Mouse (Mus musculus) CH12.LX (cell line): Measurements from ENCODE around the gene Nod1. TPM values are rescaled to one million over a fixed set of nuclear protein-coding genes. Genes with fewer than 3 reads are reported as not detected.

Source experiments
- DNase-seq: peaks from one replicate; pipeline ENCODE4 v3.0.0-alpha.2; 2013; ENCODE audit errors: extremely low read depth
- H3K27ac ChIP-seq: 2 replicates; pipeline ENCODE4 v1.5.1; 2012; ENCODE audit warnings: low read depth, mild to moderate bottlenecking, control low read depth, moderate library complexity; ENCODE audit not compliant: insufficient read depth
- H3K27me3 ChIP-seq: replicated peaks from 2 replicates; pipeline ENCODE3; 2012; ENCODE audit warnings: inconsistent platforms
- H3K36me3 ChIP-seq, 2 experiments: replicated peaks in 1 of 2; 2 replicates each; pipeline versions ENCODE3 to v1.6.1; 2012; ENCODE audit warnings: inconsistent platforms in 1 of 2, low read length in 1 of 2, mild to moderate bottlenecking in 1 of 2, mixed read lengths in 1 of 2, moderate library complexity in 1 of 2; ENCODE audit not compliant: control insufficient read depth in 1 of 2, insufficient read depth in 1 of 2
- H3K4me1 ChIP-seq, 2 experiments: 2 replicates each; pipeline ENCODE4 v1.6.1; 2012; ENCODE audit warnings: inconsistent platforms in 1 of 2, moderate library complexity in 1 of 2; ENCODE audit not compliant: insufficient read depth in 2 of 2, control insufficient read depth in 1 of 2
- H3K4me2 ChIP-seq: 2 replicates; pipeline ENCODE4 v1.6.1; 2012; ENCODE audit warnings: low read depth, mild to moderate bottlenecking, control low read depth; ENCODE audit not compliant: poor library complexity, insufficient read depth, severe bottlenecking
- H3K4me3 ChIP-seq, 3 experiments: fragments of 150-350 bp in 1 of 3; sonication (generic) in 1 of 3; replicated peaks in 1 of 3; 2 replicates each; pipeline versions ENCODE3 to v1.5.1; 2011 to 2012; ENCODE audit warnings: low read depth in 2 of 3, low read length in 2 of 3, mild to moderate bottlenecking in 2 of 3, moderate library complexity in 2 of 3, control low read depth in 1 of 3, improper control_type of control experiment in 1 of 3, inconsistent platforms in 1 of 3, mixed read lengths in 1 of 3; ENCODE audit not compliant: poor library complexity in 1 of 3
- H3K79me2 ChIP-seq: replicated peaks from 2 replicates; pipeline ENCODE4 v1.6.1; 2012; ENCODE audit warnings: mild to moderate bottlenecking, moderate library complexity; ENCODE audit not compliant: control insufficient read depth, poor library complexity, insufficient read depth, severe bottlenecking; ENCODE audit errors: extremely low read depth
- H3K9ac ChIP-seq: 2 replicates; pipeline ENCODE4 v1.6.1; 2012; ENCODE audit warnings: low read depth, mild to moderate bottlenecking, control low read depth, moderate library complexity; ENCODE audit not compliant: insufficient read depth
- H3K9me3 ChIP-seq: replicated peaks from 2 replicates; pipeline ENCODE3; 2012; ENCODE audit warnings: low read length, inconsistent platforms, mixed read lengths
- CHD2 ChIP-seq: IDR thresholded peaks from 2 replicates; pipeline ENCODE4 v1.6.1; 2011; ENCODE audit warnings: low read length, improper control_type of control experiment
- CTCF ChIP-seq, 2 experiments: IDR thresholded peaks in 1 of 2; conservative IDR thresholded peaks in 1 of 2; 2 replicates each; pipeline ENCODE4 v1.5.1; 2011 to 2012; ENCODE audit warnings: low read depth in 2 of 2, low read length in 2 of 2, improper control_type of control experiment in 1 of 2, inconsistent platforms in 1 of 2, mild to moderate bottlenecking in 1 of 2, moderate library complexity in 1 of 2
- ETS1 ChIP-seq: conservative IDR thresholded peaks from 2 replicates; pipeline ENCODE4 v1.6.1; 2012; ENCODE audit warnings: low read depth, mild to moderate bottlenecking, inconsistent platforms, low read length, improper control_type of control experiment, moderate library complexity
- GABPA ChIP-seq: IDR thresholded peaks from 2 replicates; pipeline ENCODE4 v1.6.1; 2012; ENCODE audit warnings: low read depth, low read length, improper control_type of control experiment, inconsistent platforms; ENCODE audit not compliant: insufficient replicate concordance
- HCFC1 ChIP-seq: IDR thresholded peaks from 2 replicates; pipeline ENCODE4 v1.6.1; 2012; ENCODE audit warnings: low read depth, mild to moderate bottlenecking, inconsistent platforms, low read length, improper control_type of control experiment
- JUN ChIP-seq: IDR thresholded peaks from 2 replicates; pipeline ENCODE4 v1.6.1; 2011; ENCODE audit warnings: low read depth, mild to moderate bottlenecking, low read length, improper control_type of control experiment, moderate library complexity; ENCODE audit not compliant: insufficient read depth
- JUND ChIP-seq: conservative IDR thresholded peaks from 2 replicates; pipeline ENCODE4 v1.6.1; 2011; ENCODE audit warnings: low read depth, low read length, improper control_type of control experiment
- KAT2A ChIP-seq: IDR thresholded peaks from 2 replicates; pipeline ENCODE4 v1.6.1; 2012; ENCODE audit warnings: low read length, improper control_type of control experiment, inconsistent platforms; ENCODE audit not compliant: insufficient replicate concordance
- MAX ChIP-seq: IDR thresholded peaks from 2 replicates; pipeline ENCODE4 v1.6.1; 2011; ENCODE audit warnings: low read length, improper control_type of control experiment
- MAZ ChIP-seq: IDR thresholded peaks from 2 replicates; pipeline ENCODE4 v1.6.1; 2012; ENCODE audit warnings: low read depth, mild to moderate bottlenecking, inconsistent platforms, low read length, improper control_type of control experiment, moderate library complexity
- MXI1 ChIP-seq: IDR thresholded peaks from 2 replicates; pipeline ENCODE4 v1.6.1; 2011; ENCODE audit warnings: mild to moderate bottlenecking, low read depth, low read length, improper control_type of control experiment
- NELFE ChIP-seq: IDR thresholded peaks from 2 replicates; pipeline ENCODE4 v1.6.1; 2011; ENCODE audit warnings: low read depth, low read length, improper control_type of control experiment
- PAX5 ChIP-seq: IDR thresholded peaks from 2 replicates; pipeline ENCODE4 v1.6.1; 2012; ENCODE audit warnings: low read length, inconsistent platforms, mixed read lengths
- POLR2A ChIP-seq: IDR thresholded peaks from 2 replicates; pipeline ENCODE4 v1.6.1; 2011; ENCODE audit warnings: low read depth, mild to moderate bottlenecking, improper control_type of control experiment, low read length
- SMC3 ChIP-seq: IDR thresholded peaks from 2 replicates; pipeline ENCODE4 v1.6.1; 2011; ENCODE audit warnings: low read depth, low read length, improper control_type of control experiment
- TBP ChIP-seq: conservative IDR thresholded peaks from 2 replicates; pipeline ENCODE4 v1.6.1; 2011; ENCODE audit warnings: low read depth, low read length, improper control_type of control experiment
- USF2 ChIP-seq: conservative IDR thresholded peaks from 2 replicates; pipeline ENCODE4 v1.6.1; 2011; ENCODE audit warnings: low read depth, low read length, improper control_type of control experiment
- ZNF384 ChIP-seq: IDR thresholded peaks from 2 replicates; pipeline ENCODE4 v1.6.1; 2012; ENCODE audit warnings: low read depth, low read length, improper control_type of control experiment, inconsistent platforms
- dilution Hi-C: fragments of 300-500 bp; cut with MboI; formaldehyde crosslinking; loops from 2 replicates; pipeline ENCODE4 v1.14.3; 2020; ENCODE audit warnings: low sequenced_read_pairs; ENCODE audit not compliant: extremely low pct_unique_long_range_greater_than_20kb, extremely low pct_ligation_motif_present
- in situ Hi-C: fragments of 300-500 bp; cut with MboI; formaldehyde crosslinking; loops from 3 replicates; pipeline ENCODE4 v1.14.3; 2019; ENCODE audit warnings: low sequenced_read_pairs, low pct_ligation_motif_present, low pct_unique_long_range_greater_than_20kb, mixed read lengths
- polyA plus RNA-seq: library from polyadenylated mRNA; unstranded; fragments of >175 nt; gene quantifications from 2 replicates; pipeline ENCODE4 v1.2.1, GENCODE M21; 2012; ENCODE audit warnings: low read depth; ENCODE audit not compliant: insufficient read length
- total RNA-seq, 2 experiments: library from RNA; depleted of rRNA; stranded (reverse); fragments of 300-350 nt in 1 of 2; fragments of >200 nt in 1 of 2; gene quantifications; 2 replicates each; pipeline ENCODE4 v1.2.3; 2012 to 2014

Gene Nod1
- total and polyA plus RNA-seq, 3 experiments, result 0.29 to 0.46 (median 0.30) TPM

DNA sequence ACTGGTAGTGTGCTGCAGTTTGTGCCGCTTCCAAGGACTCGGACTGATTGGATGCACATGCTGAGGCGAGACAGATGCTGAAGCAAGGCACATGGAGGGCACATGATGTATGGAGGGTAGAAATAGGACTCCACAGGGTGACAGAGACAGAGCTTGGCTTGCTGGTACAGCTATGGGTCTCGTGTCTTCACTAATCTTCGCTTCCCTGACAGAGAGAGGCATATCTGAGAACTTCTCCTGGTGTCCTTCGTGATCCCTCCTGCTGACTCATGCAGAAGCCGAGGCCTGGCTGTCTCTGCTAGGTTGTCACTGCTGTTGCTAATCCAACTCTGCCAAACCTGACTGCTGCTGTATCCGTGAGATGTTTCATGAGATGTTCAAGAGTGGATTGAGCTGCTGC lies 36.0 kb upstream of the Nod1 start:
- dilution Hi-C loops, result no loop called here

DNA sequence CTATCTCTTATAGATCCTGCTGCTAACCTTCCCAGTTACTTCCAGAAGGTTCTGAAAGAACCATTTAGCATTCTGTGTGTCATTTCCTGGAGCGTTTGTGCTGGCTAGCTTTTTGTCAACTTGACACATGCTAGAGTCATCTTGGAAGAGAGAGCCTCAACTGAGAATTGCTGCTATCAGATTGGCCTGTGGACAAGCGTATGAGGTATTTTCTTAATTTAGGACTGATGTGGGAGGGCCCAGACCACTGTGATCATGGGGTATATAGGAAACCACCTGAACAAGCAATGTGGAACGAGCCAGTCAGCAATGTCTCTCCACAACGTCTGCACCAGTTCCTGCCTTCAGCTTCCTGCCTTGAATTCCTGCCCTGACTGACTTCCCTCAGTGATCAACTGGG lies 31.1 kb upstream of the Nod1 start:
- Histone ChIP-seq H3K4me1 (no peaks in the 10 kb centered on the region; a peak in 1 of 4 replicates), H3K4me2 (no peak overlapping the region), H3K4me3 (no peak overlapping the region), H3K36me3 (no peaks in the 10 kb centered on the region), H3K27me3 (peaks cover 2% of the 10 kb centered on the region), H3K79me2 (no peaks in the 10 kb centered on the region), H3K27ac (no peak overlapping the region)
- no peak for DNase-seq
- TF ChIP-seq JUND (no peak), MXI1 (no peak), USF2 (no peak), ZNF384 (no peak), NELFE (no peak), MAX (no peak), MAZ (no peak), POLR2A (no peak), CHD2 (no peak), SMC3 (no peak), PAX5 (no peak), CTCF (conservative IDR thresholded peaks at IDR 0.05 in 1 of 2, IDR thresholded peaks at IDR 0.05 in 1 of 2; ENCODE audit: low read depth in 2 of 2, low read length in 2 of 2) (no peak), JUN (no peak), ETS1 (no peak), KAT2A (no peak), TBP (no peak), HCFC1 (no peak)
- TF ChIP-seq, all 38 proteins: peak for 0
- in situ Hi-C loops (loop anchor here (25.0 kb wide), 1 partner anchor 416 kb away; the partner anchor contains the start of genes Fkbp14 and Plekha8), dilution Hi-C loops (no loop called here)
- no peaks in the 10 kb centered on the region for H3K9me3 ChIP-seq
- no peak overlapping the region for H3K9ac ChIP-seq

More for the DNA sequence above, 36.0 kb upstream of the Nod1 start:
- peaks cover 2% of the 10 kb centered on the region for H3K27me3 ChIP-seq
- no peaks in the 10 kb centered on the region for H3K36me3 ChIP-seq
- H3K79me2 ChIP-seq, result no peaks in the 10 kb centered on the region
- H3K4me2 ChIP-seq, result no peak overlapping the region
- in situ Hi-C loops, result loop anchor here (25.0 kb wide), 1 partner anchor 421 kb away; the partner anchor contains the start of genes Fkbp14 and Plekha8
- H3K4me3 ChIP-seq, result no peak overlapping the region
- TF ChIP-seq MXI1, result no peak
- TF ChIP-seq USF2, result no peak
- no peak for TF ChIP-seq GABPA
- no peak for TF ChIP-seq CTCF (conservative IDR thresholded peaks at IDR 0.05 in 1 of 2, IDR thresholded peaks at IDR 0.05 in 1 of 2; ENCODE audit: low read depth in 2 of 2, low read length in 2 of 2)
- DNase-seq, result no peak
- H3K27ac ChIP-seq, result no peak overlapping the region
- H3K9me3 ChIP-seq, result no peaks in the 10 kb centered on the region
- H3K4me1 ChIP-seq, result no peaks in the 10 kb centered on the region; a peak in 1 of 4 replicates
- no peak overlapping the region for H3K9ac ChIP-seq
